ENCODE assay signal across 20 mouse cellular contexts in genomic region chr1:115127337-115127736, GRCm38 (mm10).
DNase-seq lines count a peak whose midpoint lies in the region; ATAC-seq and TF ChIP-seq lines count a peak whose summit lies in the region.
"Had no signal": no experiment of that assay in that cellular context is flagged by ENCODE, and none has a peak within 500 bp of the region (broad histone marks: within the 10 kb centered on the region; RNA-seq: fewer than 3 reads in every experiment).

No protein-coding gene starts in this region.

- H3K9me3 ChIP-seq in midbrain, embryonic 11.5 days (ENCODE audit: control insufficient read depth, low read length): no peaks in the 10 kb centered on the region
- no peaks in the 10 kb centered on the region for H3K9me3 ChIP-seq in midbrain, embryonic 10.5 days (replicated peaks)
- H3K9me3 ChIP-seq in intestine, embryonic 16.5 days (ENCODE audit: control insufficient read depth, low read length): no peaks in the 10 kb centered on the region
- H3K9me3 ChIP-seq in limb, embryonic 10.5 days (replicated peaks): no peaks in the 10 kb centered on the region
- H3K9me3 ChIP-seq: embryonic facial prominence, embryonic 12.5 days; heart, embryonic 13.5 days; hindbrain, embryonic 13.5 days had no signal

- no peak overlapping the region for H3K27ac ChIP-seq in midbrain, embryonic 11.5 days (ENCODE audit: low read depth, low read length)
- H3K27ac ChIP-seq in midbrain, embryonic 10.5 days (replicated peaks): no peak overlapping the region
- no peak overlapping the region for H3K27ac ChIP-seq in intestine, embryonic 16.5 days (ENCODE audit: low read length)
- no peak overlapping the region for H3K27ac ChIP-seq in limb, embryonic 10.5 days
- H3K27ac ChIP-seq: embryonic facial prominence, embryonic 12.5 days; gastrocnemius, adult 2 months; heart, embryonic 13.5 days; hindbrain, embryonic 13.5 days had no signal

- no peak overlapping the region for H3K9ac ChIP-seq in midbrain, embryonic 11.5 days (ENCODE audit: low read length)
- no peak overlapping the region for H3K9ac ChIP-seq in intestine, embryonic 16.5 days (ENCODE audit: low read depth, low read length)
- H3K9ac ChIP-seq: embryonic facial prominence, embryonic 12.5 days; heart, embryonic 13.5 days; hindbrain, embryonic 13.5 days had no signal

- H3K4me2 ChIP-seq in midbrain, embryonic 11.5 days: no peak overlapping the region
- H3K4me2 ChIP-seq in intestine, embryonic 16.5 days (ENCODE audit: low read depth, low read length): no peak overlapping the region
- H3K4me2 ChIP-seq: embryonic facial prominence, embryonic 12.5 days; heart, embryonic 13.5 days; hindbrain, embryonic 13.5 days had no signal

- no peak overlapping the region for H3K4me3 ChIP-seq in midbrain, embryonic 11.5 days (ENCODE audit: low read depth, low read length)
- H3K4me3 ChIP-seq in midbrain, embryonic 10.5 days: no peak overlapping the region
- H3K4me3 ChIP-seq in intestine, embryonic 16.5 days (ENCODE audit: low read length): no peak overlapping the region
- no peak overlapping the region for H3K4me3 ChIP-seq in limb, embryonic 10.5 days
- H3K4me3 ChIP-seq: embryonic facial prominence, embryonic 12.5 days; gastrocnemius, adult 2 months; heart, embryonic 13.5 days; hindbrain, embryonic 13.5 days had no signal

- WGBS in midbrain, embryonic 11.5 days: 35% methylated on average over 3 of the region's 3 CpGs
- 53% methylated on average over 3 of the region's 3 CpGs for WGBS in midbrain, embryonic 10.5 days
- 45% methylated on average over 3 of the region's 3 CpGs for WGBS in intestine, embryonic 16.5 days
- 84% methylated on average over 3 of the region's 3 CpGs for WGBS in limb, embryonic 10.5 days

- no peak for TF ChIP-seq POLR2A in brain, embryonic 14.5 days (IDR thresholded peaks at IDR 0.05; ENCODE audit: borderline replicate concordance, extremely low read depth, insufficient read depth, insufficient read length, poor library complexity, severe bottlenecking)

- no peaks in the 10 kb centered on the region for H3K4me1 ChIP-seq in midbrain, embryonic 11.5 days (ENCODE audit: control insufficient read depth, insufficient read depth, low read length)
- no peaks in the 10 kb centered on the region for H3K4me1 ChIP-seq in midbrain, embryonic 10.5 days
- no peaks in the 10 kb centered on the region for H3K4me1 ChIP-seq in intestine, embryonic 16.5 days (ENCODE audit: control insufficient read depth, insufficient read depth, low read length)
- H3K4me1 ChIP-seq in limb, embryonic 10.5 days: no peaks in the 10 kb centered on the region
- H3K4me1 ChIP-seq: embryonic facial prominence, embryonic 12.5 days; heart, embryonic 13.5 days; hindbrain, embryonic 13.5 days had no signal

- peak; percentile 61; the same call in 1 of the 2 replicates for ATAC-seq in midbrain, embryonic 11.5 days (ENCODE audit: low FRiP score)
- peak; percentile 92 for ATAC-seq in intestine, embryonic 16.5 days
- ATAC-seq: forebrain, embryonic 16.5 days had no signal

- no peaks in the 10 kb centered on the region for H3K27me3 ChIP-seq in midbrain, embryonic 11.5 days (ENCODE audit: control insufficient read depth, insufficient read depth, low read length)
- no peaks in the 10 kb centered on the region for H3K27me3 ChIP-seq in midbrain, embryonic 10.5 days (ENCODE audit: low read depth, poor library complexity, severe bottlenecking)
- no peaks in the 10 kb centered on the region for H3K27me3 ChIP-seq in intestine, embryonic 16.5 days (replicated peaks; ENCODE audit: control insufficient read depth, insufficient read depth, low read length)
- no peaks in the 10 kb centered on the region for H3K27me3 ChIP-seq in limb, embryonic 10.5 days (ENCODE audit: low read depth, poor library complexity, severe bottlenecking)
- H3K27me3 ChIP-seq: embryonic facial prominence, embryonic 12.5 days; heart, embryonic 13.5 days; hindbrain, embryonic 13.5 days had no signal

- TF ChIP-seq CTCF in brain, embryonic 14.5 days (IDR thresholded peaks at IDR 0.05; ENCODE audit: borderline replicate concordance, extremely low read depth, insufficient read depth, insufficient read length): no peak

- H3K36me3 ChIP-seq in midbrain, embryonic 11.5 days (ENCODE audit: control insufficient read depth, insufficient read depth, low read length): no peaks in the 10 kb centered on the region
- no peaks in the 10 kb centered on the region for H3K36me3 ChIP-seq in midbrain, embryonic 10.5 days
- H3K36me3 ChIP-seq in intestine, embryonic 16.5 days (ENCODE audit: control insufficient read depth, insufficient read depth, low read length): no peaks in the 10 kb centered on the region
- no peaks in the 10 kb centered on the region for H3K36me3 ChIP-seq in limb, embryonic 10.5 days
- H3K36me3 ChIP-seq: embryonic facial prominence, embryonic 12.5 days; heart, embryonic 13.5 days; hindbrain, embryonic 13.5 days had no signal

- peak; percentile 1 for DNase-seq in embryo, embryonic 10.5 days (ENCODE audit: low spot score)
- no peak for DNase-seq in embryo, embryonic 11 days
- no peak for DNase-seq in midbrain, embryonic 11.5 days (ENCODE audit: low spot score, missing footprints)
- no peak for DNase-seq in midbrain, embryonic 10.5 days (ENCODE audit: low spot score)
- peak; percentile 12 for DNase-seq in brain, embryonic 14.5 days (ENCODE audit: low read depth)
- DNase-seq in gastrocnemius, postnatal 4 days (ENCODE audit: low spot score in 2 of 2): no peak
- DNase-seq in limb, embryonic 10.5 days (ENCODE audit: low spot score): no peak
- DNase-seq: adrenal gland, postnatal 10 days; cerebellum, adult 11-12 months; cerebellum, adult 9-10 months; cerebellum, postnatal 25 days; gastrocnemius, adult 2 months; gastrocnemius, postnatal 25 days; heart, adult 11 months; heart, postnatal 36 days had no signal

Comparison
In these comparisons a context has a peak if more than half of its experiments do, and no peak if none do; other contexts are left out.
1. DNase-seq: peak in embryo, embryonic 10.5 days (single experiment) and brain, embryonic 14.5 days (single experiment); none in embryo, embryonic 11 days (single experiment), midbrain, embryonic 11.5 days (single experiment), midbrain, embryonic 10.5 days (single experiment), gastrocnemius, postnatal 4 days (0 of 2) and limb, embryonic 10.5 days (single experiment).